In the genomic region with DNA sequence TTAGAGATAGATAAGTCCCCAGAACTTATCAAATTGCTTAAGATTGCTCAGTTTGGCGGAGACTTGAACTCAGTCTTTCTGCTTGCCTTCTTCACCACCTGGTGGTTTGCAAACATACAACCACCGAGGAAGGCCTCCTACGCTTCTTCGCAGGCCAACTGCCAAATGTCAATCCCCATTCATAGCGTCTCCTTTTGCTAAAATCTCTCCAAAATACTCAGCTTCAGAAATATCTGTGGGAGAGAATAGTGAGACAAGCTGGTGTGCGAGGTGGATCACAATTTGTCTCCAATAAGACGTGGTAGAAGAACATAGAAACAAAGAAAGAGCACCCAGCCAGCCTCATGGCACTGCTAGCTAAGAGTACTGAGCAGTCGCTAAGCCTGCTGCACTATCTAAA, we compare ENCODE assay signal across 8 mouse cellular contexts. TPM values are rescaled to one million over a fixed set of nuclear protein-coding genes. Genes with fewer than 3 reads are reported as not detected.
A peak's percentile ranks its signal among the peaks of the same experiment; 100 is the strongest.
DNase-seq lines count a peak whose midpoint lies in the region; ATAC-seq and TF ChIP-seq lines count a peak whose summit lies in the region.

No protein-coding gene starts in this region.

- no peak for ATAC-seq in lung, embryonic 14.5 days (ENCODE audit: insufficient read depth)
- ATAC-seq in forebrain, embryonic 15.5 days (replicated peaks), result no peak
- ATAC-seq in neural tube, embryonic 14.5 days (ENCODE audit: low read depth), result no peak

- intact Hi-C loops in gastrocnemius, postnatal 14 days (cut with DNase I; ENCODE audit: low total_unique reads), result no loop called here

- no peak for DNase-seq in lung, embryonic 14.5 days
- DNase-seq in lung, postnatal 10 days, result no peak
- peak; percentile 44 for DNase-seq in layer of hippocampus, adult 9-10 months (ENCODE audit: low spot score)
- no peak for DNase-seq in embryo, embryonic 11 days
- DNase-seq in gastrocnemius, postnatal 25 days, result no peak
- no peak for DNase-seq in gastrocnemius, postnatal 14 days

- no peaks in the 10 kb centered on the region for H3K9me3 ChIP-seq in lung, embryonic 14.5 days (ENCODE audit: low read depth, low read length)
- H3K9me3 ChIP-seq in forebrain, embryonic 15.5 days, result no peaks in the 10 kb centered on the region
- no peaks in the 10 kb centered on the region for H3K9me3 ChIP-seq in neural tube, embryonic 14.5 days (ENCODE audit: control insufficient read depth, low read length)

- TF ChIP-seq CTCF in lung, embryonic 14.5 days (IDR thresholded peaks at IDR 0.05; ENCODE audit: low read depth), result no peak

- peak overlapping the region; percentile 97 for H3K4me2 ChIP-seq in lung, embryonic 14.5 days
- H3K4me2 ChIP-seq in forebrain, embryonic 15.5 days (replicated peaks), result peak overlapping the region; percentile 88
- H3K4me2 ChIP-seq in neural tube, embryonic 14.5 days (ENCODE audit: low read depth, low read length), result peak overlapping the region; percentile 66

- H3K27ac ChIP-seq in lung, embryonic 14.5 days (ENCODE audit: low read depth), result no peak overlapping the region
- H3K27ac ChIP-seq in forebrain, embryonic 15.5 days (replicated peaks), result peak overlapping the region; percentile 87; the same call in 1 of the 2 replicates
- peak overlapping the region; percentile 86; the same call in 1 of the 2 replicates for H3K27ac ChIP-seq in neural tube, embryonic 14.5 days (ENCODE audit: low read depth, low read length)

- no peaks in the 10 kb centered on the region for H3K4me1 ChIP-seq in lung, embryonic 14.5 days (ENCODE audit: insufficient read depth)
- H3K4me1 ChIP-seq in forebrain, embryonic 15.5 days, result peaks cover 9% of the 10 kb centered on the region; the same call in 1 of the 2 replicates
- H3K4me1 ChIP-seq in neural tube, embryonic 14.5 days (ENCODE audit: control insufficient read depth, insufficient read depth, low read length), result 0 out of 2 replicates have a peak, but pooled peaks cover 4% of the 10 kb centered on the region

- H3K36me3 ChIP-seq in lung, embryonic 14.5 days (ENCODE audit: insufficient read depth), result no peaks in the 10 kb centered on the region
- H3K36me3 ChIP-seq in forebrain, embryonic 15.5 days, result no peaks in the 10 kb centered on the region
- no peaks in the 10 kb centered on the region for H3K36me3 ChIP-seq in neural tube, embryonic 14.5 days (ENCODE audit: control insufficient read depth, insufficient read depth, low read length)

- no peak overlapping the region for H3K9ac ChIP-seq in lung, embryonic 14.5 days
- H3K9ac ChIP-seq in forebrain, embryonic 15.5 days (replicated peaks), result peak overlapping the region; percentile 73
- no peak overlapping the region; the same call in 1 of the 2 replicates for H3K9ac ChIP-seq in neural tube, embryonic 14.5 days (replicated peaks; ENCODE audit: low read depth, low read length)

- 51% methylated on average over 8 of the region's 8 CpGs for WGBS in lung, embryonic 14.5 days
- WGBS in forebrain, embryonic 15.5 days, result 45% methylated on average over 8 of the region's 8 CpGs
- WGBS in neural tube, embryonic 14.5 days, result 51% methylated on average over 8 of the region's 8 CpGs

- peak overlapping the region; percentile 57 for H3K4me3 ChIP-seq in lung, embryonic 14.5 days (ENCODE audit: low read depth, low read length)
- H3K4me3 ChIP-seq in forebrain, embryonic 15.5 days, result peak overlapping the region; percentile 63
- peak overlapping the region; percentile 70 for H3K4me3 ChIP-seq in neural tube, embryonic 14.5 days (ENCODE audit: low read depth, low read length)

- H3K27me3 ChIP-seq in lung, embryonic 14.5 days (ENCODE audit: insufficient read depth, low read length), result peaks cover 33% of the 10 kb centered on the region
- peaks cover 19% of the 10 kb centered on the region for H3K27me3 ChIP-seq in forebrain, embryonic 15.5 days
- peaks cover 5% of the 10 kb centered on the region; the same call in 1 of the 2 replicates for H3K27me3 ChIP-seq in neural tube, embryonic 14.5 days (ENCODE audit: control insufficient read depth, insufficient read depth, low read length)

RNA-seq across cellular contexts. Expression of a gene that starts 0.5 kb away (rescaled TPM):
- polyA plus RNA-seq in lung, embryonic 14.5 days (2014; fragmentation: Nextera tagmentation; extraction: Ambion mirVana), result 0.93 and 1.2 TPM in 2 replicates
- polyA plus RNA-seq in forebrain, embryonic 15.5 days (2015; fragmentation: Nextera tagmentation; extraction: Ambion mirVana), result 4.5 and 4.7 TPM in 2 replicates
- polyA plus RNA-seq in neural tube, embryonic 14.5 days (2014; fragmentation: Nextera tagmentation; extraction: Ambion mirVana), result 8.9 and 14.7 TPM in 2 replicates
- total RNA-seq in gastrocnemius, postnatal 25 days (2021), result 1 to 10 TPM in 1 of 2 experiments, under 1 TPM in 1; 0.97 to 1.1 TPM
- total RNA-seq in gastrocnemius, postnatal 14 days (2021), result under 1 TPM; 0.64 to 0.88 TPM

RNA-seq across cellular contexts. Expression of a gene that starts 15.0 kb away (rescaled TPM):
- polyA plus RNA-seq in lung, embryonic 14.5 days (2014; fragmentation: Nextera tagmentation; extraction: Ambion mirVana), result 50.9 and 55.1 TPM in 2 replicates
- 41.4 and 41.6 TPM in 2 replicates for polyA plus RNA-seq in forebrain, embryonic 15.5 days (2015; fragmentation: Nextera tagmentation; extraction: Ambion mirVana)
- polyA plus RNA-seq in neural tube, embryonic 14.5 days (2014; fragmentation: Nextera tagmentation; extraction: Ambion mirVana), result 44.5 and 55.4 TPM in 2 replicates
- total RNA-seq in gastrocnemius, postnatal 25 days (2021), result 10 to 100 TPM; 13.7 to 14.1 TPM
- 10 to 100 TPM; 13.6 to 13.8 TPM for total RNA-seq in gastrocnemius, postnatal 14 days (2021)

RNA-seq across cellular contexts. Expression of a gene that starts 36.3 kb away (rescaled TPM):
- 49.3 and 51.6 TPM in 2 replicates for polyA plus RNA-seq in lung, embryonic 14.5 days (2014; fragmentation: Nextera tagmentation; extraction: Ambion mirVana)
- polyA plus RNA-seq in forebrain, embryonic 15.5 days (2015; fragmentation: Nextera tagmentation; extraction: Ambion mirVana), result 54.5 and 57.3 TPM in 2 replicates
- polyA plus RNA-seq in neural tube, embryonic 14.5 days (2014; fragmentation: Nextera tagmentation; extraction: Ambion mirVana), result 77.6 and 83.7 TPM in 2 replicates
- 10 to 100 TPM; 13.6 to 15.5 TPM for total RNA-seq in gastrocnemius, postnatal 25 days (2021)
- total RNA-seq in gastrocnemius, postnatal 14 days (2021), result 10 to 100 TPM; 20.2 to 23.8 TPM
